Mouse (Mus musculus) limb, embryonic 11.5 days (tissue): ENCODE data around the gene 4430402I18Rik. TPM values are rescaled to one million over a fixed set of nuclear protein-coding genes. Genes with fewer than 3 reads are reported as not detected.

Experiments used
- ATAC-seq: fragments of 200-750 bp; cut with Nextera tagmentation; 2 replicates; pipeline ENCODE4 v1.8.0; 2017; ENCODE audit warnings: low read depth; ENCODE audit not compliant: insufficient number of reproducible peaks, low FRiP score, low TSS enrichment
- DNase-seq: peaks from one replicate; pipeline ENCODE4 v3.0.0-alpha.2; 2015; ENCODE audit warnings: low spot score
- H3K27ac ChIP-seq: fragments of 300-500 bp; sonication (generic); replicated peaks from 2 replicates; pipeline ENCODE4 v1.5.1; 2014; ENCODE audit warnings: low read depth, mild to moderate bottlenecking, low read length
- H3K27me3 ChIP-seq: fragments of 300-500 bp; sonication (generic); 2 replicates; pipeline ENCODE4 v1.6.1; 2014; ENCODE audit warnings: mild to moderate bottlenecking, low read length, mixed read lengths; ENCODE audit not compliant: control insufficient read depth, insufficient read depth
- H3K36me3 ChIP-seq: fragments of 300-500 bp; sonication (generic); 2 replicates; pipeline ENCODE4 v1.6.1; 2014; ENCODE audit warnings: mild to moderate bottlenecking, low read length, moderate library complexity, mixed read lengths; ENCODE audit not compliant: control insufficient read depth, insufficient read depth
- H3K4me1 ChIP-seq: fragments of 300-500 bp; sonication (generic); 2 replicates; pipeline ENCODE4 v1.6.1; 2014; ENCODE audit warnings: low read length, mixed read lengths; ENCODE audit not compliant: control insufficient read depth, insufficient read depth
- H3K4me2 ChIP-seq: fragments of 300-500 bp; sonication (generic); 2 replicates; pipeline ENCODE4 v1.6.1; 2014; ENCODE audit warnings: low read depth, mild to moderate bottlenecking, moderate library complexity; ENCODE audit not compliant: severe bottlenecking
- H3K4me3 ChIP-seq: fragments of 300-500 bp; sonication (generic); 2 replicates; pipeline ENCODE4 v1.5.1; 2014; ENCODE audit warnings: low read depth, low read length
- H3K9ac ChIP-seq: fragments of 300-500 bp; sonication (generic); 2 replicates; pipeline ENCODE4 v1.6.1; 2014; ENCODE audit warnings: mild to moderate bottlenecking, low read length
- H3K9me3 ChIP-seq: fragments of 300-500 bp; sonication (generic); 2 replicates; pipeline ENCODE4 v1.6.1; 2016; ENCODE audit warnings: low read length; ENCODE audit not compliant: control insufficient read depth
- WGBS: fragments of 180-500 bp; shearing (Covaris S2); extraction: QIAGEN DNeasy Blood & Tissue Kit; methylation state at CpG from one replicate; pipeline ENCODE4 v1.1.7; 2014; 5-methylcytosine and 5-hydroxymethylcytosine counted together
- polyA plus RNA-seq: library from polyadenylated mRNA; unstranded; fragments of >200 nt; fragmentation: Nextera tagmentation; extraction: Ambion mirVana; gene quantifications from 2 replicates; pipeline ENCODE4 v1.2.1, GENCODE M21; 2014

The 4430402I18Rik gene
- polyA plus RNA-seq, 1 experiment from 2014 or later, result 0.37 TPM

DNA sequence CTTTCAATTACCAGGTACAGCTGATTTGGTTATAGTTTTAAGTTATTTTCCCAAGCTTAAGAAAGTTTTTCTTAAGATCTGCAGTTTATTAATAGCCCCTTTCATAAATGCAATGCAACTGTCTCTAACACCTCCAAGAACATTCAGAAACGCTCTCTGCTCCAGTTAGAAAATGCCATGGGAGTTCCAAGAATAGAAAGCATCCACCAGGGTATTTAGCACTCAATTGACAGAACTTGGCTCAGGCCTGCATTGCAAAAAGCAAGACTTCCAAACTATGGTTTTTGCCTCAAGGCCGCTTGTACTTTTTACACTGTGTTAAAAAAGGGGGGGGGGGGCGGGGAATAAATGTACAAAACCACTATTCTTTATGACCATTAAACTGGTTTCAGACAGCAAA, 4.5 kb downstream of the 4430402I18Rik start:
- H3K27me3 ChIP-seq, result no peaks in the 10 kb centered on the region
- no peaks in the 10 kb centered on the region for H3K36me3 ChIP-seq
- no peak overlapping the region for H3K9ac ChIP-seq
- no peak overlapping the region for H3K4me3 ChIP-seq
- ATAC-seq (no peak), DNase-seq (no peak)
- WGBS, result 51% methylated on average over 3 of the region's 3 CpGs
- no peak overlapping the region for H3K27ac ChIP-seq
- H3K4me1 ChIP-seq, result 0 out of 2 replicates have a peak, but pooled peaks cover 9% of the 10 kb centered on the region
- H3K4me2 ChIP-seq, result no peak overlapping the region
- no peaks in the 10 kb centered on the region for H3K9me3 ChIP-seq

DNA sequence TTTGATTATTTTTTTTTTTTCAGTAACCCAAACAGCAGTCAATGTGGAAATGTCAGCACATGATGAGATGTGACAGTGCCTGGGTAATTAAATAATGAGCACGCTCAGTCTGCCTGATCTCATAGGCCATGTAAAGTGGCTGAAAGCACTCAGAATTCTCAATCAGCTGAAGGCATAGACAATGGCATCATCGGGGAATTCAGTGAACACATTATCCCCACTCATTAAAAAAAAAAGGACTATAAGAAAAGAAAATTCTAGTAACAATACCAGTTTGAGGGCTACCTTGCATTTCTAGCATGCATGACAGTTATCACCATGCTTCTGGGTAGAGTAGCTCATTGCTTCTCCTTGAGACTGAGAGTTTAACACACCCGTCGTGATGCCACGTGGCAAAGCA, 16.3 kb downstream of the 4430402I18Rik start:
- Histone ChIP-seq H3K36me3 (no peaks in the 10 kb centered on the region), H3K4me1 (no peaks in the 10 kb centered on the region), H3K27ac (no peak overlapping the region), H3K4me3 (no peak overlapping the region), H3K27me3 (no peaks in the 10 kb centered on the region), H3K4me2 (no peak overlapping the region), H3K9ac (no peak overlapping the region), H3K9me3 (no peaks in the 10 kb centered on the region)
- WGBS, result 85% methylated on average over 5 of the region's 5 CpGs
- ATAC-seq, result no peak
- DNase-seq, result no peak

GRCm38 (mm10) chr19:28947311-28947710, 20.3 kb downstream of the 4430402I18Rik start:
- WGBS, result 70% methylated on average over 2 of the region's 2 CpGs
- no peaks in the 10 kb centered on the region for H3K4me1 ChIP-seq
- no peaks in the 10 kb centered on the region for H3K9me3 ChIP-seq
- ATAC-seq (no peak), DNase-seq (no peak)
- H3K4me3 ChIP-seq, result no peak overlapping the region
- no peak overlapping the region for H3K27ac ChIP-seq
- no peak overlapping the region for H3K9ac ChIP-seq
- H3K36me3 ChIP-seq, result no peaks in the 10 kb centered on the region
- no peak overlapping the region for H3K4me2 ChIP-seq
- no peaks in the 10 kb centered on the region for H3K27me3 ChIP-seq

- H3K27me3 ChIP-seq, result no peaks in the 10 kb centered on the region
- no peak overlapping the region for H3K4me2 ChIP-seq
- DNase-seq (no peak), ATAC-seq (no peak)
- 65% methylated on average over 4 of the region's 4 CpGs for WGBS
- no peaks in the 10 kb centered on the region for H3K4me1 ChIP-seq
- H3K9ac ChIP-seq, result no peak overlapping the region
- H3K9me3 ChIP-seq, result no peaks in the 10 kb centered on the region
- no peak overlapping the region for H3K4me3 ChIP-seq
- H3K27ac ChIP-seq, result no peak overlapping the region
- H3K36me3 ChIP-seq, result no peaks in the 10 kb centered on the region
Measured at GRCm38 (mm10) chr19:28946782-28947181, 20.8 kb downstream of the 4430402I18Rik start.

GRCm38 (mm10) chr19:28941271-28941670, 26.3 kb downstream of the 4430402I18Rik start:
- WGBS, result 66% methylated on average over 4 of the region's 4 CpGs
- Histone ChIP-seq H3K4me1 (no peaks in the 10 kb centered on the region; the same call in 1 of the 2 replicates), H3K9me3 (no peaks in the 10 kb centered on the region), H3K9ac (no peak overlapping the region), H3K36me3 (no peaks in the 10 kb centered on the region), H3K27ac (no peak overlapping the region), H3K4me3 (no peak overlapping the region), H3K4me2 (no peak overlapping the region), H3K27me3 (no peaks in the 10 kb centered on the region)
- no peak for ATAC-seq
- no peak for DNase-seq

DNA sequence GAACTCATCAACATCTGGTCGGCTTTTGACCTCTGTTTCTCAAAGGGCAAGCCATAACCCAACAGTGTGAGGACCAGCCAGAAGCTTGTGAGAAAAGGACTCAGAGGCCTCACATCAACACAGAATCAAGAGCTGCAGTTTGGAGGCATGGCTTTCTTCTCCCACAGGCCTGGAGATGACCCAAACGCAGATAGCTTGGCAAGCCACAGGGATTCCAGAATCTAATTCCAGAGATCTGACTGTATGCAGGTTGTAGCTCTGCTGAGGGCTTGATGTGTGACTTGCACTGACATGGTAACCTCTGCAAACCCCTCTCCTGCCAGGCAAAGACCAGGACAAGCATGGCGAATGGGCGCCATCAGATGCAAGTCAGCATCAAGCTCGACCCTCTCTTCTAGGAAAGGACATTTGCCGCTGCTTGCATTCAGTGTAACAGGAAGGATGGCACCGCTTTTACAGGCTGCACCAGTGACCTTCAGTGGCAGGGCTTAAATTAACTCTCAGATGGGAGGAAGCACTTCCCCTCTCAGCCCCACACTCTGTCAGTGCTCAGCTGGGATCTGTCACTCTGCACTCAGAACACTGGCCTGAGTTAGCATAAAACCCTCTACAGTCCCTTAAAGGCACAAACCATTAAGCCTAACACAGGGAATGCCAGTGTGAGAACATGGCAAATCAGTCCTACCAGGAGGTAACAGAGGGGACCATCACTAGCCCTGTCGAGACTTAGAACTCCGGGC, 27.3 kb downstream of the 4430402I18Rik start:
- Histone ChIP-seq H3K27ac (no peak overlapping the region), H3K4me3 (no peak overlapping the region), H3K4me2 (no peak overlapping the region), H3K9ac (no peak overlapping the region), H3K9me3 (no peaks in the 10 kb centered on the region), H3K4me1 (no peaks in the 10 kb centered on the region; the same call in 1 of the 2 replicates), H3K27me3 (no peaks in the 10 kb centered on the region), H3K36me3 (no peaks in the 10 kb centered on the region)
- no peak for DNase-seq
- ATAC-seq, result no peak
- 67% methylated on average over 9 of the region's 9 CpGs for WGBS

DNA sequence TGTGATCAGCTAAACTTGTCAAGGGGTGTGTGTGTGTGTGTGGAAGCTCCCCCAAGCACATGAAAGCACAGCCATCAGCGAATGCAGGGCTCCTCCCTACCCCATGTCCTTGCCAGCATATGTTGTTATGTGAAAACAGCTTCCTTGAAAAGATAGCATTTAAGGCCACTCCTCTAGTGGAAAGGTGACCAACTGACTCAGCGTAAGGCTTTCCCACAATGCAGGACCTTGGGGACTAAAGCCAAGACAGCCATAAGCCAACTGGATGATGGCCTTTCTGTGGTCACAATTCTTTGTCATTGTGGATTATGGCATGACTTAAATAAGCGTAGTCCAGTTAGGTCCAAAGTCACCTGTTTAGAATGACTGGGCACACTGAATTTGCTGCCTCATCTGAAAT, 32.7 kb downstream of the 4430402I18Rik start:
- 90% methylated on average over 3 of the region's 3 CpGs for WGBS
- Histone ChIP-seq H3K9ac (no peak overlapping the region), H3K36me3 (no peaks in the 10 kb centered on the region), H3K4me1 (no peaks in the 10 kb centered on the region; the same call in 1 of the 2 replicates), H3K27ac (no peak overlapping the region), H3K9me3 (no peaks in the 10 kb centered on the region), H3K27me3 (no peaks in the 10 kb centered on the region), H3K4me2 (no peak overlapping the region), H3K4me3 (no peak overlapping the region)
- DNase-seq, result no peak
- no peak for ATAC-seq

DNA sequence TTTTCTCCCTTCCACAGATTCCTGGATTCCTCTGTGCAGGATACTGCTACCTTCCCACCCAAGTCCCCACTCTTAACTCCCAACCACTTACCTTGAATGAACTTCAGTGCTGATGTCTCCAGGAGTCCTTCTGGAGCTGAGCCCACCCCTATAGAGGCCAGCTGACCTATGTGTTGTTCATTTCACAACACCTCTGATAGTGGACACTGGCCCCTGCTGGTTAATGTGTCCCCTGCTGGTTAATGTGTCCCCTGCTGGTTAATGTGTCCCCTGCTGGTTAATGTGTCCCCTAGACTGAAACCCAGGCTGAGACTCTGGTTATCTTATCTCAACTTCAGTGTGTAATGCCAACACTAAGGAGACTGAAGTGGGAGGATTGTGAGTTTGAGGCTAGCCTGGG, 38.6 kb downstream of the 4430402I18Rik start:
- Histone ChIP-seq H3K27me3 (no peaks in the 10 kb centered on the region), H3K9ac (no peak overlapping the region), H3K4me3 (no peak overlapping the region), H3K27ac (no peak overlapping the region), H3K9me3 (no peaks in the 10 kb centered on the region), H3K36me3 (no peaks in the 10 kb centered on the region), H3K4me2 (no peak overlapping the region), H3K4me1 (no peaks in the 10 kb centered on the region)
- DNase-seq (no peak), ATAC-seq (no peak)

DNA sequence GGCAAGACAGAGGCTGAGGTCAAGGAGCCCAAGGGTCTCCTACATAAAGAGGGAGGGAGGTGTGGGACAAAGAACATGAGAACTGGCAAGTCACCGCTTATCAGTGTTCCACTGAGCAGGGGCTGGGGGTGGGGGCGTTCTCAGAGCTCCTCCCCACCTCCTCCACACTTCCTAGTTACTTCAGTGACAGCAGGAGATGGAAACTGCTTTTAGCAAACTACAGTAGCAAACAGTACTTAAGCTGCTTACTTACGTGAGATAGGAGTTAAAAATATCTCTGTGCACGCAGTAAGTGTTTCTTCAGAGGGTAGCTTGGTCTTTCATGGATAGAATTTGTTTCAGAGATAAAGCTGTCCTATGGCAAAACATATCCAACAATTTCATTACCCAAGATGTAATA, 40.2 kb downstream of the 4430402I18Rik start:
- ATAC-seq, result no peak
- Histone ChIP-seq H3K4me2 (no peak overlapping the region), H3K9ac (no peak overlapping the region), H3K9me3 (no peaks in the 10 kb centered on the region), H3K27me3 (no peaks in the 10 kb centered on the region), H3K27ac (no peak overlapping the region), H3K36me3 (no peaks in the 10 kb centered on the region), H3K4me1 (no peaks in the 10 kb centered on the region), H3K4me3 (no peak overlapping the region)
- 72% methylated on average over 4 of the region's 4 CpGs for WGBS
- no peak for DNase-seq
